Mouse (Mus musculus): ENCODE data around the gene Sort1. TPM values are rescaled to one million over a fixed set of nuclear protein-coding genes. Genes with fewer than 3 reads are reported as not detected.

Gene Sort1
- polyA plus RNA-seq, 1 experiment from 2014 or later: 17.8 TPM

- Histone ChIP-seq H3K27me3 (ENCODE audit: control insufficient read depth, insufficient read depth, low read length) (no peaks in the 10 kb centered on the region), H3K4me3 (ENCODE audit: low read length) (no peak overlapping the region), H3K36me3 (ENCODE audit: control insufficient read depth, insufficient read depth, low read length) (peaks cover 49% of the 10 kb centered on the region), H3K9me3 (ENCODE audit: control insufficient read depth, low read length) (no peaks in the 10 kb centered on the region), H3K4me2 (replicated peaks; ENCODE audit: low read depth, low read length) (no peak overlapping the region), H3K4me1 (ENCODE audit: control insufficient read depth, insufficient read depth, low read length) (peaks cover 4% of the 10 kb centered on the region), H3K9ac (ENCODE audit: low read depth, low read length) (no peak overlapping the region), H3K27ac (ENCODE audit: low read depth, low read length) (no peak overlapping the region)
- ATAC-seq (ENCODE audit: low FRiP score, low TSS enrichment): no peak
- 89% methylated on average over 5 of the region's 5 CpGs for WGBS
Observed at GRCm38 (mm10) chr3:108400442-108400841, 116.6 kb downstream of the Sort1 start.

GRCm38 (mm10) chr3:108401692-108402527, 118.0 kb downstream of the Sort1 start:
- Histone ChIP-seq H3K27ac (ENCODE audit: low read depth, low read length) (no peak overlapping the region), H3K27me3 (ENCODE audit: control insufficient read depth, insufficient read depth, low read length) (no peaks in the 10 kb centered on the region), H3K4me1 (ENCODE audit: control insufficient read depth, insufficient read depth, low read length) (peaks cover 10% of the 10 kb centered on the region), H3K9me3 (ENCODE audit: control insufficient read depth, low read length) (no peaks in the 10 kb centered on the region), H3K4me3 (ENCODE audit: low read length) (no peak overlapping the region), H3K4me2 (replicated peaks; ENCODE audit: low read depth, low read length) (no peak overlapping the region), H3K9ac (ENCODE audit: low read depth, low read length) (no peak overlapping the region), H3K36me3 (ENCODE audit: control insufficient read depth, insufficient read depth, low read length) (peaks cover 43% of the 10 kb centered on the region)
- WGBS: 39% methylated on average over 22 of the region's 22 CpGs
- peak; percentile 94 for ATAC-seq (ENCODE audit: low FRiP score, low TSS enrichment)

GRCm38 (mm10) chr3:108402528-108402920, 118.6 kb downstream of the Sort1 start:
- H3K4me3 ChIP-seq (ENCODE audit: low read length): no peak overlapping the region
- H3K27ac ChIP-seq (ENCODE audit: low read depth, low read length): no peak overlapping the region
- peaks cover 10% of the 10 kb centered on the region for H3K4me1 ChIP-seq (ENCODE audit: control insufficient read depth, insufficient read depth, low read length)
- peaks cover 43% of the 10 kb centered on the region for H3K36me3 ChIP-seq (ENCODE audit: control insufficient read depth, insufficient read depth, low read length)
- H3K4me2 ChIP-seq (replicated peaks; ENCODE audit: low read depth, low read length): no peak overlapping the region
- no peaks in the 10 kb centered on the region for H3K9me3 ChIP-seq (ENCODE audit: control insufficient read depth, low read length)
- no peaks in the 10 kb centered on the region for H3K27me3 ChIP-seq (ENCODE audit: control insufficient read depth, insufficient read depth, low read length)
- no peak overlapping the region for H3K9ac ChIP-seq (ENCODE audit: low read depth, low read length)
- ATAC-seq (ENCODE audit: low FRiP score, low TSS enrichment): no peak
- WGBS: 88% methylated on average over 15 of the region's 15 CpGs

GRCm38 (mm10) chr3:108405536-108406305, 121.8 kb downstream of the Sort1 start:
- H3K4me1 ChIP-seq (ENCODE audit: control insufficient read depth, insufficient read depth, low read length): peaks cover 21% of the 10 kb centered on the region
- no peak for ATAC-seq (ENCODE audit: low FRiP score, low TSS enrichment)
- H3K4me3 ChIP-seq (ENCODE audit: low read length): no peak overlapping the region
- 51% methylated on average over 14 of the region's 14 CpGs for WGBS
- 0 out of 2 replicates have a peak overlapping the region, but pooled peaks have one; percentile 24 for H3K27ac ChIP-seq (ENCODE audit: low read depth, low read length)
- no peaks in the 10 kb centered on the region for H3K27me3 ChIP-seq (ENCODE audit: control insufficient read depth, insufficient read depth, low read length)
- no peak overlapping the region for H3K9ac ChIP-seq (ENCODE audit: low read depth, low read length)
- H3K4me2 ChIP-seq (replicated peaks; ENCODE audit: low read depth, low read length): no peak overlapping the region
- H3K36me3 ChIP-seq (ENCODE audit: control insufficient read depth, insufficient read depth, low read length): peaks cover 24% of the 10 kb centered on the region
- no peaks in the 10 kb centered on the region for H3K9me3 ChIP-seq (ENCODE audit: control insufficient read depth, low read length)

- Histone ChIP-seq H3K27me3 (ENCODE audit: control insufficient read depth, insufficient read depth, low read length) (no peaks in the 10 kb centered on the region), H3K36me3 (ENCODE audit: control insufficient read depth, insufficient read depth, low read length) (peaks cover 17% of the 10 kb centered on the region), H3K27ac (ENCODE audit: low read depth, low read length) (0 out of 2 replicates have a peak overlapping the region, but pooled peaks have one; percentile 24), H3K9me3 (ENCODE audit: control insufficient read depth, low read length) (no peaks in the 10 kb centered on the region), H3K4me1 (ENCODE audit: control insufficient read depth, insufficient read depth, low read length) (peaks cover 25% of the 10 kb centered on the region), H3K9ac (ENCODE audit: low read depth, low read length) (no peak overlapping the region), H3K4me2 (replicated peaks; ENCODE audit: low read depth, low read length) (no peak overlapping the region), H3K4me3 (ENCODE audit: low read length) (no peak overlapping the region)
- 89% methylated on average over 24 of the region's 24 CpGs for WGBS
- ATAC-seq (ENCODE audit: low FRiP score, low TSS enrichment): no peak
Observed at GRCm38 (mm10) chr3:108406306-108406885, 122.5 kb downstream of the Sort1 start.

GRCm38 (mm10) chr3:108408517-108409008, 124.7 kb downstream of the Sort1 start:
- no peak overlapping the region for H3K9ac ChIP-seq (ENCODE audit: low read depth, low read length)
- no peak overlapping the region for H3K4me2 ChIP-seq (replicated peaks; ENCODE audit: low read depth, low read length)
- no peak overlapping the region for H3K27ac ChIP-seq (ENCODE audit: low read depth, low read length)
- no peaks in the 10 kb centered on the region for H3K27me3 ChIP-seq (ENCODE audit: control insufficient read depth, insufficient read depth, low read length)
- no peak overlapping the region for H3K4me3 ChIP-seq (ENCODE audit: low read length)
- 94% methylated on average over 8 of the region's 8 CpGs for WGBS
- peaks cover 7% of the 10 kb centered on the region for H3K9me3 ChIP-seq (ENCODE audit: control insufficient read depth, low read length)
- peaks cover 23% of the 10 kb centered on the region for H3K36me3 ChIP-seq (ENCODE audit: control insufficient read depth, insufficient read depth, low read length)
- peaks cover 34% of the 10 kb centered on the region for H3K4me1 ChIP-seq (ENCODE audit: control insufficient read depth, insufficient read depth, low read length)
- ATAC-seq (ENCODE audit: low FRiP score, low TSS enrichment): no peak

- Histone ChIP-seq H3K9ac (ENCODE audit: low read depth, low read length) (peak overlapping the region; percentile 56), H3K9me3 (ENCODE audit: control insufficient read depth, low read length) (peaks cover 17% of the 10 kb centered on the region), H3K36me3 (ENCODE audit: control insufficient read depth, insufficient read depth, low read length) (peaks cover 32% of the 10 kb centered on the region), H3K4me3 (ENCODE audit: low read length) (peak overlapping the region; percentile 17), H3K4me1 (ENCODE audit: control insufficient read depth, insufficient read depth, low read length) (peaks cover 34% of the 10 kb centered on the region), H3K4me2 (replicated peaks; ENCODE audit: low read depth, low read length) (peak overlapping the region; percentile 40), H3K27me3 (ENCODE audit: control insufficient read depth, insufficient read depth, low read length) (no peaks in the 10 kb centered on the region), H3K27ac (ENCODE audit: low read depth, low read length) (peak overlapping the region; percentile 99)
- ATAC-seq (ENCODE audit: low FRiP score, low TSS enrichment): no peak
- 57% methylated on average over 8 of the region's 8 CpGs for WGBS
Observed at GRCm38 (mm10) chr3:108409656-108410358, 125.9 kb downstream of the Sort1 start.

- peaks cover 17% of the 10 kb centered on the region for H3K9me3 ChIP-seq (ENCODE audit: control insufficient read depth, low read length)
- H3K36me3 ChIP-seq (ENCODE audit: control insufficient read depth, insufficient read depth, low read length): peaks cover 32% of the 10 kb centered on the region
- H3K27me3 ChIP-seq (ENCODE audit: control insufficient read depth, insufficient read depth, low read length): no peaks in the 10 kb centered on the region
- 16% methylated on average over 5 of the region's 5 CpGs for WGBS
- H3K9ac ChIP-seq (ENCODE audit: low read depth, low read length): peak overlapping the region; percentile 56
- peaks cover 30% of the 10 kb centered on the region; the same call in 1 of the 2 replicates for H3K4me1 ChIP-seq (ENCODE audit: control insufficient read depth, insufficient read depth, low read length)
- peak overlapping the region; percentile 40 for H3K4me2 ChIP-seq (replicated peaks; ENCODE audit: low read depth, low read length)
- H3K4me3 ChIP-seq (ENCODE audit: low read length): peak overlapping the region; percentile 17
- peak overlapping the region; percentile 99 for H3K27ac ChIP-seq (ENCODE audit: low read depth, low read length)
- peak; percentile 6; the same call in 1 of the 2 replicates for ATAC-seq (ENCODE audit: low FRiP score, low TSS enrichment)
Observed at GRCm38 (mm10) chr3:108410359-108410714, 126.5 kb downstream of the Sort1 start.

Data from kidney, embryonic 14.5 days (tissue).